Mouse (Mus musculus) ES-CJ7 (cell line): ENCODE data around the gene Prss22.
"Not testable (repeated sequence)": the region's sequence is repeated elsewhere in the genome, so short reads cannot be mapped to it uniquely, and the experiment has no call there.

Experiments used
- DNase-seq: peaks from one replicate; pipeline ENCODE4 v3.0.0; 2011; ENCODE audit warnings: low read depth, low spot score

Gene Prss22

DNA sequence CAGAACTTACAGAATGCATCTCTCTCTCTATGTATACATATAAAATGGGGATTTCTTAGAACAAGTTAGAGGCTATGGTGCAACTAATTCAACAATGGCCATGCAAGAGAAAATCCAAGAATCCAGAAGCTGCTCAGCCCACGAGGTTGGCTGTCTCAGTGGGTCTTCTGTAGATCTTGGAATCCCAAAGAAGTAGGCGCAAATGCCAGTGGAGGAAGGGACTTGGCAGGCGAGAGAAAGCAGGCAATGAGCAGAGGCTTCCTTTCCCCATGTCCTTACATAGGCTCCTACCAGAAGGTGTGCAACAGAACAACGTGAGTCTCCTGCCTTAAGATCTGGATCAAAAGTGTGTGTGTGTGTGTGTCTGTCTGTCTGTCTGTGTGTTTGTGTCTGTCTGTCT lies 50.4 kb downstream of the Prss22 start:
- DNase-seq: not testable (repeated sequence)
